Mouse (Mus musculus) left cerebral cortex, adult 2 months (tissue): ENCODE measurements around the gene Serpinb6c. TPM values are rescaled to one million over a fixed set of nuclear protein-coding genes. Genes with fewer than 3 reads are reported as not detected.

Source experiments
- DNase-seq, 2 experiments: peaks; one replicate each; pipeline ENCODE4 v3.0.0; 2021 to 2022; ENCODE audit warnings: low spot score in 2 of 2, mixed read lengths in 1 of 2; ENCODE audit errors: extremely low spot score in 1 of 2
- H3K27ac ChIP-seq: fragments of 200-600 bp; 2 replicates; pipeline ENCODE4 v1.8.1; 2022
- H3K4me3 ChIP-seq: fragments of 200-600 bp; 2 replicates; pipeline ENCODE4 v1.8.1; 2022
- CTCF ChIP-seq: fragments of 200-600 bp; IDR thresholded peaks from 2 replicates; pipeline ENCODE4 v1.8.1; 2022; ENCODE audit warnings: antibody characterized with exemption, mild to moderate bottlenecking, moderate library complexity
- intact Hi-C: fragments of 180-260 bp; cut with DNase I; formaldehyde crosslinking; loops from one replicate; pipeline ENCODE4 v1.15.1; 2025
- total RNA-seq, 2 experiments: library from RNA; stranded (reverse); gene quantifications; 2 replicates each; pipeline ENCODE4 v1.2.3; 2021

The Serpinb6c gene
- total RNA-seq, 2 experiments from 2014 or later, result 0.37 to 0.70 TPM

GRCm38 (mm10) chr13:33921699-33922098 lies 16.2 kb upstream of the Serpinb6c start:
- Histone ChIP-seq H3K4me3 (no peak overlapping the region), H3K27ac (no peak overlapping the region)
- DNase-seq, result no peak
- TF ChIP-seq CTCF, result no peak
- intact Hi-C loops, result no loop called here

- no peak for DNase-seq
- intact Hi-C loops, result no loop called here
- TF ChIP-seq CTCF, result no peak
- no peak overlapping the region for H3K4me3 ChIP-seq
- H3K27ac ChIP-seq, result no peak overlapping the region
Measured at GRCm38 (mm10) chr13:33921041-33921440, 15.5 kb upstream of the Serpinb6c start.

GRCm38 (mm10) chr13:33906821-33907220 lies 1.3 kb upstream of the Serpinb6c start:
- no peak for TF ChIP-seq CTCF
- intact Hi-C loops, result no loop called here
- Histone ChIP-seq H3K4me3 (no peak overlapping the region), H3K27ac (no peak overlapping the region)
- no peak for DNase-seq

GRCm38 (mm10) chr13:33903290-33903689 lies 2.2 kb downstream of the Serpinb6c start:
- DNase-seq, result no peak
- TF ChIP-seq CTCF, result no peak
- H3K4me3 ChIP-seq, result no peak overlapping the region
- intact Hi-C loops, result no loop called here
- no peak overlapping the region for H3K27ac ChIP-seq

- peak; percentile 60 for TF ChIP-seq CTCF
- intact Hi-C loops, result loop anchor here (2.0 kb wide), 2 partner anchors 991 to 1027 kb away; no protein-coding TSS in a partner anchor
- H3K4me3 ChIP-seq, result no peak overlapping the region
- H3K27ac ChIP-seq, result no peak overlapping the region
- DNase-seq, result peak in 1 of 2 experiments; percentile 28
Measured at GRCm38 (mm10) chr13:33894207-33894606, 11.3 kb downstream of the Serpinb6c start.

GRCm38 (mm10) chr13:33843308-33843707 lies 62.2 kb downstream of the Serpinb6c start, which contains the start of gene Serpinb6e:
TSS of gene Serpinb6e (minus strand) at chr13:33843408.
- Histone ChIP-seq H3K4me3 (no peak within 1 kb of the TSS), H3K27ac (no peak within 1 kb of the TSS)
- intact Hi-C loops, result no loop called here
- TF ChIP-seq CTCF, result no peak
- no peak for DNase-seq

GRCm38 (mm10) chr13:33830751-33831150 lies 74.8 kb downstream of the Serpinb6c start:
- no peak for DNase-seq
- H3K4me3 ChIP-seq, result no peak overlapping the region
- H3K27ac ChIP-seq, result no peak overlapping the region
- intact Hi-C loops, result no loop called here
- no peak for TF ChIP-seq CTCF

Other genes starting within 250 kb of the Serpinb6c start
- not detected for gene Serpinb6d, start 244.3 kb downstream of the Serpinb6c start, total RNA-seq
- gene Serpinb6e, start 62.3 kb downstream of the Serpinb6c start, total RNA-seq, result not detected
- 1 to 10 TPM; 5.0 to 7.6 TPM for gene Nqo2, start 59.0 kb upstream of the Serpinb6c start, total RNA-seq
- gene Ripk1, start 96.7 kb upstream of the Serpinb6c start, total RNA-seq, result 1 to 10 TPM; 5.8 to 6.9 TPM
- gene Serpinb6a, start 97.1 kb upstream of the Serpinb6c start, total RNA-seq, result 10 to 100 TPM; 31.9 to 37.3 TPM
- 10 to 100 TPM; 41.8 to 45.8 TPM for gene Bphl, start 131.9 kb upstream of the Serpinb6c start, total RNA-seq
- gene Tubb2a, start 172.3 kb upstream of the Serpinb6c start, total RNA-seq, result 100 to 1,000 TPM; 768 to 774 TPM
- 100 to 1,000 TPM; 153 to 177 TPM for gene Tubb2b, start 224.8 kb upstream of the Serpinb6c start, total RNA-seq